Mouse (Mus musculus) hindbrain, embryonic 10.5 days (tissue): ENCODE measurements at regions not wholly inside any gene's neighbourhood (a gene's known extent, or its start where the extent isn't known, plus 50 kb on each side); places are given as distances from the start of the nearest gene placed in this dataset.
A peak's percentile ranks its signal among the peaks of the same experiment; 100 is the strongest.
"Not testable (repeated sequence)": the region's sequence is repeated elsewhere in the genome, so short reads cannot be mapped to it uniquely, and the experiment has no call there.

Experiments used
- DNase-seq: peaks from one replicate; pipeline ENCODE4 v3.0.0-alpha.2; 2017; ENCODE audit warnings: low spot score
- H3K27ac ChIP-seq: fragments of 300-500 bp; sonication (generic); 2 replicates; pipeline ENCODE4 v1.5.1; 2016; ENCODE audit warnings: mild to moderate bottlenecking, moderate library complexity
- H3K27me3 ChIP-seq: fragments of 300-500 bp; sonication (generic); 2 replicates; pipeline ENCODE4 v1.6.1; 2016; ENCODE audit warnings: mild to moderate bottlenecking; ENCODE audit not compliant: poor library complexity, insufficient read depth, severe bottlenecking
- H3K36me3 ChIP-seq: fragments of 300-500 bp; sonication (generic); 2 replicates; pipeline ENCODE4 v1.6.1; 2016; ENCODE audit warnings: mild to moderate bottlenecking, moderate library complexity
- H3K4me1 ChIP-seq: fragments of 300-500 bp; sonication (generic); replicated peaks from 2 replicates; pipeline ENCODE4 v1.6.1; 2016; ENCODE audit warnings: mild to moderate bottlenecking
- H3K4me3 ChIP-seq: fragments of 300-500 bp; sonication (generic); 2 replicates; pipeline ENCODE4 v1.5.1; 2016; ENCODE audit warnings: mild to moderate bottlenecking, moderate library complexity
- H3K9me3 ChIP-seq: fragments of 300-500 bp; sonication (generic); 2 replicates; pipeline ENCODE4 v1.6.1; 2016; ENCODE audit warnings: mild to moderate bottlenecking, moderate library complexity
- WGBS: fragments of 180-500 bp; shearing (Covaris S2); methylation state at CpG from one replicate; pipeline ENCODE4 v1.1.7; 2016; 5-methylcytosine and 5-hydroxymethylcytosine counted together

GRCm38 (mm10) chr14:60557020-60557419 is 76.8 kb upstream of the Spata13 start:
- Histone ChIP-seq H3K4me1 (peaks cover 60% of the 10 kb centered on the region), H3K36me3 (0 out of 2 replicates have a peak, but pooled peaks cover 3% of the 10 kb centered on the region), H3K27me3 (no peaks in the 10 kb centered on the region), H3K4me3 (no peak overlapping the region), H3K27ac (peak overlapping the region; percentile 92), H3K9me3 (no peaks in the 10 kb centered on the region)
- WGBS = 44% methylated on average over 4 of the region's 4 CpGs
- DNase-seq = no peak

GRCm38 (mm10) chr14:60559376-60559775 is 74.4 kb upstream of the Spata13 start:
- WGBS = 80% methylated on average over 5 of the region's 5 CpGs
- no peaks in the 10 kb centered on the region for H3K9me3 ChIP-seq
- DNase-seq = no peak
- peaks cover 5% of the 10 kb centered on the region; the same call in 1 of the 2 replicates for H3K36me3 ChIP-seq
- no peak overlapping the region for H3K4me3 ChIP-seq
- no peaks in the 10 kb centered on the region for H3K27me3 ChIP-seq
- no peak overlapping the region for H3K27ac ChIP-seq
- H3K4me1 ChIP-seq = peaks cover 39% of the 10 kb centered on the region

GRCm38 (mm10) chr14:60559826-60560529 is 73.8 kb upstream of the Spata13 start:
- WGBS = 67% methylated on average over 13 of the region's 13 CpGs
- no peaks in the 10 kb centered on the region for H3K9me3 ChIP-seq
- peaks cover 5% of the 10 kb centered on the region; the same call in 1 of the 2 replicates for H3K36me3 ChIP-seq
- no peaks in the 10 kb centered on the region for H3K27me3 ChIP-seq
- H3K4me3 ChIP-seq = no peak overlapping the region
- H3K27ac ChIP-seq = no peak overlapping the region
- peak; percentile 40 for DNase-seq
- peaks cover 33% of the 10 kb centered on the region for H3K4me1 ChIP-seq

- 0 out of 2 replicates have a peak, but pooled peaks cover 3% of the 10 kb centered on the region for H3K36me3 ChIP-seq
- H3K4me3 ChIP-seq = no peak overlapping the region
- DNase-seq = no peak
- no peaks in the 10 kb centered on the region for H3K4me1 ChIP-seq
- 87% methylated on average over 5 of the region's 5 CpGs for WGBS
- H3K9me3 ChIP-seq = 0 out of 2 replicates have a peak, but pooled peaks cover 4% of the 10 kb centered on the region
- H3K27ac ChIP-seq = no peak overlapping the region
- H3K27me3 ChIP-seq = no peaks in the 10 kb centered on the region
Observed at GRCm38 (mm10) chr14:60576281-60576680, 57.5 kb upstream of the Spata13 start.

GRCm38 (mm10) chr14:60580131-60580530 is 53.7 kb upstream of the Spata13 start:
- H3K36me3 ChIP-seq, H3K9me3 ChIP-seq, H3K27me3 ChIP-seq, DNase-seq, H3K4me1 ChIP-seq, H3K4me3 ChIP-seq, H3K27ac ChIP-seq: not testable (repeated sequence)
